Mouse (Mus musculus) monocyte, adult 59 days (primary cell): ENCODE results near the gene Adgrl3. TPM values are rescaled to one million over a fixed set of nuclear protein-coding genes. Genes with fewer than 3 reads are reported as not detected.

Experiments used
- total RNA-seq, 2 experiments: library from RNA; stranded (reverse); gene quantifications; one replicate each; pipeline ENCODE4 v1.2.4; 2023

Adgrl3 gene
- 10 to 100 TPM; 27.9 to 29.2 TPM for total RNA-seq

GRCm38 (mm10) chr5:81019590-81020254 is at the start of gene Adgrl3:
Adgrl3 (plus strand) TSS chr5:81020138.

